Mouse (Mus musculus) heart, postnatal 0 days (tissue): Measurements from ENCODE around the gene Tnc. TPM values are rescaled to one million over a fixed set of nuclear protein-coding genes. Genes with fewer than 3 reads are reported as not detected.

ENCODE experiments used
- ATAC-seq: fragments of 200-750 bp; cut with Nextera tagmentation; 2 replicates; pipeline ENCODE4 v1.8.0; 2017; ENCODE audit warnings: low read depth, moderate number of reproducible peaks, moderate library complexity; ENCODE audit not compliant: insufficient read depth
- DNase-seq: peaks from one replicate; pipeline ENCODE4 v3.0.0-alpha.2; 2016; ENCODE audit warnings: low spot score
- H3K27ac ChIP-seq: fragments of 300-500 bp; sonication (generic); 2 replicates; pipeline ENCODE4 v1.5.1; 2014; ENCODE audit warnings: low read depth, mild to moderate bottlenecking
- H3K27me3 ChIP-seq: fragments of 300-500 bp; sonication (generic); 2 replicates; pipeline ENCODE4 v1.6.1; 2014; ENCODE audit warnings: low read length, mixed read lengths; ENCODE audit not compliant: control insufficient read depth, insufficient read depth
- H3K36me3 ChIP-seq: fragments of 300-500 bp; sonication (generic); replicated peaks from 2 replicates; pipeline ENCODE4 v1.6.1; 2014; ENCODE audit warnings: low read length, mixed read lengths; ENCODE audit not compliant: control insufficient read depth, insufficient read depth
- H3K4me1 ChIP-seq: fragments of 300-500 bp; sonication (generic); 2 replicates; pipeline ENCODE4 v1.6.1; 2014; ENCODE audit warnings: antibody characterized with exemption; ENCODE audit not compliant: control insufficient read depth, insufficient read depth
- H3K4me2 ChIP-seq: fragments of 300-500 bp; sonication (generic); 2 replicates; pipeline ENCODE4 v1.6.1; 2014; ENCODE audit warnings: low read depth, mild to moderate bottlenecking, low read length, moderate library complexity
- H3K4me3 ChIP-seq: fragments of 300-500 bp; sonication (generic); 2 replicates; pipeline ENCODE4 v1.5.1; 2014; ENCODE audit warnings: low read depth, low read length
- H3K9ac ChIP-seq: fragments of 300-500 bp; sonication (generic); replicated peaks from 2 replicates; pipeline ENCODE4 v1.6.1; 2014; ENCODE audit warnings: low read depth, low read length, mixed read lengths
- H3K9me3 ChIP-seq: fragments of 300-500 bp; sonication (generic); replicated peaks from 2 replicates; pipeline ENCODE4 v1.6.1; 2016; ENCODE audit warnings: low read length; ENCODE audit not compliant: control insufficient read depth
- CTCF ChIP-seq: IDR thresholded peaks from 2 replicates; pipeline ENCODE4 v1.5.1; 2016; ENCODE audit warnings: antibody characterized with exemption, control low read depth, low read depth
- EP300 ChIP-seq: IDR thresholded peaks from 2 replicates; pipeline ENCODE4 v1.6.1; 2016; ENCODE audit warnings: antibody characterized with exemption, low read depth
- WGBS: fragments of 180-500 bp; shearing (Covaris S2); extraction: QIAGEN DNeasy Blood & Tissue Kit; methylation state at CpG from one replicate; pipeline ENCODE4 v1.1.7; 2014; 5-methylcytosine and 5-hydroxymethylcytosine counted together
- polyA plus RNA-seq: library from polyadenylated mRNA; unstranded; fragments of >200 nt; fragmentation: Nextera tagmentation; extraction: Ambion mirVana; gene quantifications from 2 replicates; pipeline ENCODE4 v1.2.1, GENCODE M21; 2015
- total RNA-seq: library from RNA; depleted of rRNA; stranded (reverse); fragments of >200 nt; gene quantifications from 2 replicates; pipeline ENCODE4 v1.2.3, GENCODE M21; 2014; ENCODE audit warnings: low replicate concordance

The Tnc gene
- total and polyA plus RNA-seq, 2 experiments from 2014 or later, result 4.6 to 39.1 TPM

DNA sequence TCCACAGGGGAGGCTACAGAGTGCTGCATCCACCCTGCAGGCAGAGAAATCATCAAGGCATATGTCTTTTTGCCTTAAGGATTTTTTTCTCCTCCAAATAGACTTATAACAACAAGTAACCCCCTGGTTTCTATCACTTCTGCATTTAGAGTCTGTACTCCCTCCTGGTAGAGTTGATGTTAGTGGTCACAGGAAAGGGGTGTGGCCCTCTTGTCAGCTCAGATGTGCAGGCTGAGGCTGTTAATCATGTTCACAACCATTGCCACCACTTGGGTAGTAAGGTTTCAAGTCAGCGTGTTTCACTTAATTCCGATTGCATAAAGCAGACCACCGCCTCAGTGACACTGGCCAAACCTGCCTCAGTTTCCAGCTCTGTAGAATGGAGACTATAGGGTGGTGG is 103.9 kb downstream of the Tnc start:
- no peaks in the 10 kb centered on the region for H3K36me3 ChIP-seq
- DNase-seq (no peak), ATAC-seq (no peak)
- no peak overlapping the region for H3K9ac ChIP-seq
- 83% methylated on average over 3 of the region's 3 CpGs for WGBS
- H3K4me2 ChIP-seq, result no peak overlapping the region
- H3K4me1 ChIP-seq, result no peaks in the 10 kb centered on the region
- no peak overlapping the region for H3K27ac ChIP-seq
- TF ChIP-seq EP300, result no peak
- no peak for TF ChIP-seq CTCF
- H3K27me3 ChIP-seq, result peaks cover 3% of the 10 kb centered on the region; the same call in 1 of the 2 replicates
- no peak overlapping the region for H3K4me3 ChIP-seq
- H3K9me3 ChIP-seq, result no peaks in the 10 kb centered on the region

DNA sequence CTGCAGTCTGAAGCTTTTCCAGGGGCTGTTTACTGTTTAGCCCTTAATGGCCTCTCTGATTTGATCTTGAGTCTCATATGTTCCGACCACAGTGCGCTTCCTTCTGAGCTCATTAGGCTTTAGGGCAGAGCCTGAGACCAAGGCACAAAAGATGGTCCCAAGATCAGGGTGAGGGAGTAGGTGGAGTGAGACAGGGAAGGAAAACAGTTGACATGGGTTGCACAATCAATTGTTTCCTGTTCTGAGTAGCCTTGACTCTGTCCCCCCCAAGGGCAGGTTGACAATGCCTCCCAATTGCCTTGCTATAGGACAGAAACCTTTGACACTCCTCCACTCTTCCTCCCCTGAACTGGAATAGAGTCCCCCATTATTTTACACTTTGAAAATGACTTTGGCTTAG is 105.4 kb downstream of the Tnc start:
- WGBS, result 87% methylated on average over 2 of the region's 2 CpGs
- Histone ChIP-seq H3K36me3 (no peaks in the 10 kb centered on the region), H3K4me1 (no peaks in the 10 kb centered on the region), H3K9ac (no peak overlapping the region), H3K27me3 (no peaks in the 10 kb centered on the region; the same call in 1 of the 2 replicates), H3K4me3 (no peak overlapping the region), H3K9me3 (no peaks in the 10 kb centered on the region), H3K4me2 (no peak overlapping the region), H3K27ac (no peak overlapping the region)
- TF ChIP-seq CTCF (no peak), EP300 (no peak)
- DNase-seq (no peak), ATAC-seq (no peak)

DNA sequence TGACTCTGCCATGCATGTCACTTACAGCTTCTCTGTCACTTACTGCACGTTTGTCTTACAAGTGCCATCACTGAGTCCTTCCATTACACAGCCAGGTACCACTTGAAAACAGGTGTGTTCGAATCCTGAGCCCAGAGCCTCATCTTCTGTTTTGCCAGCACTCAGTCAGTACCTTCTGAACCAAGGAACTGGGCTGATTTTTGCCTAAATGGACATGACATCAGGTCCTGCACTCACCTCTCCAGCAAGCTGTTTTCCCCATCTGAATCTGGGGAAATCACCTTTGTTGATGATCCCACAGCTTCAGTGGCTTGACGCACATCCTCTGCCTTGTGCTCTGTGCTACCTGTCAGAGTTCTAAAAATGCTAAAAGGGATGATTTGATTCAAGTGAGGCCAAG is 107.4 kb downstream of the Tnc start:
- Histone ChIP-seq H3K9me3 (no peaks in the 10 kb centered on the region), H3K27ac (no peak overlapping the region), H3K4me1 (no peaks in the 10 kb centered on the region), H3K4me2 (no peak overlapping the region), H3K4me3 (no peak overlapping the region), H3K27me3 (no peaks in the 10 kb centered on the region; the same call in none of the 2 replicates), H3K36me3 (no peaks in the 10 kb centered on the region), H3K9ac (no peak overlapping the region)
- no peak for TF ChIP-seq CTCF
- TF ChIP-seq EP300, result no peak
- no peak for ATAC-seq
- 64% methylated on average over 3 of the region's 3 CpGs for WGBS
- no peak for DNase-seq

DNA sequence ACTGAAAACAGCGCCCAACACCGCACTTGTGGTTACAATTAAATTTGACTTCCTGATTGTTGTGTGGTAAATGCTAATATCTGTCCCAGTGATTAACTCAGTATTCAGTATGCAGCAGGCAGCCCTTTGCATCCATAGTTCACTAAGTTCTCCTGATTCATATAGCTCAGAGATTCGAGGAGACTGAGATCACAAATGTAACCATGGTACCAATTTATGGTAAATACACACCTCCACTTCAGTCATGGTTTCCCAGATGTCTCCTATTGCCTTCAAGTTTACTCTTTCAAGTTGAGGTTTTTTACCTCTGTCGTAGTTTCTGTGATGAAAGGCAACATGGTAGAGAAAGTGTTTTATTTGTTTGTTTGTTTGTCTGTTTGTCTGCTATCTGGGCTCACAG is 110.9 kb downstream of the Tnc start:
- Histone ChIP-seq H3K27ac (no peak overlapping the region), H3K4me3 (no peak overlapping the region), H3K9ac (no peak overlapping the region), H3K4me1 (no peaks in the 10 kb centered on the region), H3K36me3 (no peaks in the 10 kb centered on the region), H3K9me3 (no peaks in the 10 kb centered on the region), H3K27me3 (no peaks in the 10 kb centered on the region; the same call in 1 of the 2 replicates), H3K4me2 (no peak overlapping the region)
- 75% methylated on average over 4 of the region's 4 CpGs for WGBS
- no peak for ATAC-seq
- no peak for TF ChIP-seq EP300
- no peak for TF ChIP-seq CTCF
- DNase-seq, result no peak

DNA sequence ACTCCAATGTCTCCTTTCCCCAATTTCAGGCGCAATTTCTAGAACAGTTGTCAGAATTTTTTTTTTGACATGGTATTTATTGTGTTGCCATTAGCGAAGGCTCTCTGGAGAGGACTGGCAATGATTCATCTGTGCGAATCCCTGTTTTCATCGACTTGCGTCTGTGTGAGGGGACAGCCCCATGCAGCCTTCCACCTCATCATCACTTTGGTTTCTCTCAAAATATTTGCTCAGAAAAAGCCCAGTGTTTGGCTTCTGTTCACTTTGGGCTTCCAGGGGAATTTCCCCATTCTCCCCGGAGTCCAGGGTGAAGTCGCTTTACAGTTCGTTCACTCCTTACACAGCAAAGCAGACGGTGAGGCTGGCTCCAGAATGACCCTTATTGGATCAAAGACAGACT is 111.5 kb downstream of the Tnc start:
- Histone ChIP-seq H3K9ac (no peak overlapping the region), H3K36me3 (no peaks in the 10 kb centered on the region), H3K4me2 (no peak overlapping the region), H3K9me3 (no peaks in the 10 kb centered on the region), H3K4me3 (no peak overlapping the region), H3K27me3 (no peaks in the 10 kb centered on the region; the same call in 1 of the 2 replicates), H3K4me1 (no peaks in the 10 kb centered on the region), H3K27ac (no peak overlapping the region)
- DNase-seq (no peak), ATAC-seq (no peak)
- WGBS, result 78% methylated on average over 9 of the region's 9 CpGs
- TF ChIP-seq EP300 (no peak), CTCF (no peak)

DNA sequence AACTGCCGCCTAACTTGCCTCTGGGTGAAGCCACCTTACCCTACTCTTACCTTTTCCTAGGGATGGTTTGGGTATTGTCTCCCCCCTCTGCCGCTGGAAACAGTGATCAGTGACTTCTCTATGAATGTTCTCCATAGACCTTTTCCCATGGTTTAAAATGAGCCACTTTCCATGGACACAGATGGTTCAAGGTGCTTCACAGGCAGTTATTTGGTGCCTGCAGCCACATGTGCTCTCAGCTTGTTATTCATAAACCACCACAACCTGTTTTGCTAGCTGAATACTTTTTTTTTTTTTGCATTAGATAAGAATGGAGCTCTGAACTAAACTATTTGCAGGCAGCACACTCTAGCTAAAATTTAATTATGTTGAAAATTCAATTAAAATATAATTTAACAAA is 116.0 kb downstream of the Tnc start:
- WGBS, result 83% methylated on average over 2 of the region's 2 CpGs
- Histone ChIP-seq H3K9me3 (no peaks in the 10 kb centered on the region), H3K4me3 (no peak overlapping the region), H3K4me2 (no peak overlapping the region), H3K4me1 (no peaks in the 10 kb centered on the region), H3K27me3 (no peaks in the 10 kb centered on the region), H3K36me3 (no peaks in the 10 kb centered on the region), H3K9ac (no peak overlapping the region), H3K27ac (no peak overlapping the region)
- ATAC-seq, result no peak
- TF ChIP-seq EP300, result no peak
- no peak for TF ChIP-seq CTCF
- no peak for DNase-seq
